Mouse (Mus musculus): ENCODE measurements at regions not wholly inside any gene's neighbourhood (a gene's known extent, or its start where the extent isn't known, plus 50 kb on each side); places are given as distances from the start of the nearest gene placed in this dataset.

- TF ChIP-seq CTCF (IDR thresholded peaks at IDR 0.05; ENCODE audit: extremely low read depth, insufficient read depth, low read length) (no peak), POLR2A (IDR thresholded peaks at IDR 0.05; ENCODE audit: extremely low read depth, insufficient read depth, low read length) (no peak)
Measured at GRCm38 (mm10) chr4:148728800-148729199, 75.4 kb upstream of the Casz1 start.

Measured in cortical plate, adult 2 months (tissue).